Mouse (Mus musculus) CH12.LX (cell line): ENCODE data around the gene Tcl1b5. TPM values are rescaled to one million over a fixed set of nuclear protein-coding genes. Genes with fewer than 3 reads are reported as not detected.
"Not testable (repeated sequence)": the region's sequence is repeated elsewhere in the genome, so short reads cannot be mapped to it uniquely, and the experiment has no call there.

ENCODE experiments used
- DNase-seq: peaks from one replicate; pipeline ENCODE4 v3.0.0-alpha.2; 2013; ENCODE audit errors: extremely low read depth
- H3K27ac ChIP-seq: 2 replicates; pipeline ENCODE4 v1.5.1; 2012; ENCODE audit warnings: low read depth, mild to moderate bottlenecking, control low read depth, moderate library complexity; ENCODE audit not compliant: insufficient read depth
- H3K27me3 ChIP-seq: replicated peaks from 2 replicates; pipeline ENCODE3; 2012; ENCODE audit warnings: inconsistent platforms
- H3K36me3 ChIP-seq, 2 experiments: replicated peaks in 1 of 2; 2 replicates each; pipeline versions ENCODE3 to v1.6.1; 2012; ENCODE audit warnings: inconsistent platforms in 1 of 2, low read length in 1 of 2, mild to moderate bottlenecking in 1 of 2, mixed read lengths in 1 of 2, moderate library complexity in 1 of 2; ENCODE audit not compliant: control insufficient read depth in 1 of 2, insufficient read depth in 1 of 2
- H3K4me1 ChIP-seq, 2 experiments: 2 replicates each; pipeline ENCODE4 v1.6.1; 2012; ENCODE audit warnings: inconsistent platforms in 1 of 2, moderate library complexity in 1 of 2; ENCODE audit not compliant: insufficient read depth in 2 of 2, control insufficient read depth in 1 of 2
- H3K4me2 ChIP-seq: 2 replicates; pipeline ENCODE4 v1.6.1; 2012; ENCODE audit warnings: low read depth, mild to moderate bottlenecking, control low read depth; ENCODE audit not compliant: poor library complexity, insufficient read depth, severe bottlenecking
- H3K4me3 ChIP-seq, 3 experiments: fragments of 150-350 bp in 1 of 3; sonication (generic) in 1 of 3; replicated peaks in 1 of 3; 2 replicates each; pipeline versions ENCODE3 to v1.5.1; 2011 to 2012; ENCODE audit warnings: low read depth in 2 of 3, low read length in 2 of 3, mild to moderate bottlenecking in 2 of 3, moderate library complexity in 2 of 3, control low read depth in 1 of 3, improper control_type of control experiment in 1 of 3, inconsistent platforms in 1 of 3, mixed read lengths in 1 of 3; ENCODE audit not compliant: poor library complexity in 1 of 3
- H3K79me2 ChIP-seq: replicated peaks from 2 replicates; pipeline ENCODE4 v1.6.1; 2012; ENCODE audit warnings: mild to moderate bottlenecking, moderate library complexity; ENCODE audit not compliant: control insufficient read depth, poor library complexity, insufficient read depth, severe bottlenecking; ENCODE audit errors: extremely low read depth
- H3K9ac ChIP-seq: 2 replicates; pipeline ENCODE4 v1.6.1; 2012; ENCODE audit warnings: low read depth, mild to moderate bottlenecking, control low read depth, moderate library complexity; ENCODE audit not compliant: insufficient read depth
- H3K9me3 ChIP-seq: replicated peaks from 2 replicates; pipeline ENCODE3; 2012; ENCODE audit warnings: low read length, inconsistent platforms, mixed read lengths
- CHD1 ChIP-seq: IDR thresholded peaks from 2 replicates; pipeline ENCODE4 v1.6.1; 2012; ENCODE audit warnings: low read depth, low read length, improper control_type of control experiment, inconsistent platforms
- CHD2 ChIP-seq: IDR thresholded peaks from 2 replicates; pipeline ENCODE4 v1.6.1; 2011; ENCODE audit warnings: low read length, improper control_type of control experiment
- CTCF ChIP-seq, 2 experiments: IDR thresholded peaks in 1 of 2; conservative IDR thresholded peaks in 1 of 2; 2 replicates each; pipeline ENCODE4 v1.5.1; 2011 to 2012; ENCODE audit warnings: low read depth in 2 of 2, low read length in 2 of 2, improper control_type of control experiment in 1 of 2, inconsistent platforms in 1 of 2, mild to moderate bottlenecking in 1 of 2, moderate library complexity in 1 of 2
- MEF2A ChIP-seq: IDR thresholded peaks from 2 replicates; pipeline ENCODE4 v1.6.1; 2014; ENCODE audit warnings: low read depth, mild to moderate bottlenecking, inconsistent platforms, low read length, improper control_type of control experiment, borderline replicate concordance
- POLR2AphosphoS2 ChIP-seq: IDR thresholded peaks from 2 replicates; pipeline ENCODE4 v1.6.1; 2011; ENCODE audit warnings: low read depth, low read length, improper control_type of control experiment
- UBTF ChIP-seq: IDR thresholded peaks from 2 replicates; pipeline ENCODE4 v1.6.1; 2012; ENCODE audit warnings: low read depth, mild to moderate bottlenecking, inconsistent platforms, low read length, improper control_type of control experiment, moderate library complexity
- USF2 ChIP-seq: conservative IDR thresholded peaks from 2 replicates; pipeline ENCODE4 v1.6.1; 2011; ENCODE audit warnings: low read depth, low read length, improper control_type of control experiment
- dilution Hi-C: fragments of 300-500 bp; cut with MboI; formaldehyde crosslinking; loops from 2 replicates; pipeline ENCODE4 v1.14.3; 2020; ENCODE audit warnings: low sequenced_read_pairs; ENCODE audit not compliant: extremely low pct_unique_long_range_greater_than_20kb, extremely low pct_ligation_motif_present
- in situ Hi-C: fragments of 300-500 bp; cut with MboI; formaldehyde crosslinking; loops from 3 replicates; pipeline ENCODE4 v1.14.3; 2019; ENCODE audit warnings: low sequenced_read_pairs, low pct_ligation_motif_present, low pct_unique_long_range_greater_than_20kb, mixed read lengths
- polyA plus RNA-seq: library from polyadenylated mRNA; unstranded; fragments of >175 nt; gene quantifications from 2 replicates; pipeline ENCODE4 v1.2.1, GENCODE M21; 2012; ENCODE audit warnings: low read depth; ENCODE audit not compliant: insufficient read length
- total RNA-seq, 2 experiments: library from RNA; depleted of rRNA; stranded (reverse); fragments of 300-350 nt in 1 of 2; fragments of >200 nt in 1 of 2; gene quantifications; 2 replicates each; pipeline ENCODE4 v1.2.3; 2012 to 2014

The Tcl1b5 gene
- total and polyA plus RNA-seq, 3 experiments, result not detected

GRCm38 (mm10) chr12:105173366-105173765 lies 2.8 kb upstream of the Tcl1b5 start:
- H3K4me1 ChIP-seq, result no peaks in the 10 kb centered on the region
- H3K4me3 ChIP-seq, result no peak overlapping the region
- no peaks in the 10 kb centered on the region for H3K79me2 ChIP-seq
- TF ChIP-seq MEF2A, result no peak
- no peak for TF ChIP-seq UBTF
- TF ChIP-seq POLR2AphosphoS2, result no peak
- TF ChIP-seq CTCF (conservative IDR thresholded peaks at IDR 0.05 in 1 of 2, IDR thresholded peaks at IDR 0.05 in 1 of 2; ENCODE audit: low read depth in 2 of 2, low read length in 2 of 2), result no peak
- no peak for TF ChIP-seq CHD2
- no peak for TF ChIP-seq USF2
- TF ChIP-seq CHD1, result no peak
- no peak overlapping the region for H3K4me2 ChIP-seq
- dilution Hi-C loops (no loop called here), in situ Hi-C loops (no loop called here)
- no peak overlapping the region for H3K27ac ChIP-seq
- no peaks in the 10 kb centered on the region for H3K36me3 ChIP-seq
- no peak for DNase-seq
- H3K9ac ChIP-seq, result no peak overlapping the region
- peaks cover 52% of the 10 kb centered on the region for H3K27me3 ChIP-seq
- no peaks in the 10 kb centered on the region for H3K9me3 ChIP-seq

GRCm38 (mm10) chr12:105174318-105174717 lies 1.8 kb upstream of the Tcl1b5 start:
- in situ Hi-C loops, dilution Hi-C loops: not testable (repeated sequence)
- peak in 1 of 2 experiments; percentile 23; a peak in 2 of 4 replicates for TF ChIP-seq CTCF (conservative IDR thresholded peaks at IDR 0.05 in 1 of 2, IDR thresholded peaks at IDR 0.05 in 1 of 2; ENCODE audit: low read depth in 2 of 2, low read length in 2 of 2)

GRCm38 (mm10) chr12:105181040-105181644 lies 5.0 kb downstream of the Tcl1b5 start:
- H3K9me3 ChIP-seq, H3K4me3 ChIP-seq, dilution Hi-C loops, H3K4me1 ChIP-seq, H3K36me3 ChIP-seq, DNase-seq, H3K4me2 ChIP-seq, H3K79me2 ChIP-seq, in situ Hi-C loops, H3K27ac ChIP-seq, H3K9ac ChIP-seq: not testable (repeated sequence)
- H3K27me3 ChIP-seq, result peaks cover 25% of the 10 kb centered on the region

More at GRCm38 (mm10) chr12:105174318-105174717, 1.8 kb upstream of the Tcl1b5 start:
- not testable (repeated sequence) for DNase-seq, H3K9ac ChIP-seq, H3K79me2 ChIP-seq, H3K4me2 ChIP-seq, H3K9me3 ChIP-seq, H3K4me3 ChIP-seq, H3K4me1 ChIP-seq, H3K27ac ChIP-seq, H3K36me3 ChIP-seq
- peaks cover 49% of the 10 kb centered on the region for H3K27me3 ChIP-seq
